Mouse (Mus musculus) E14TG2a.4 (cell line): ENCODE data around the gene Shisal1.

Experiments
- CTCF ChIP-seq: conservative IDR thresholded peaks from 2 replicates; pipeline ENCODE4 v1.5.1; 2014; ENCODE audit warnings: low read length
- NANOG ChIP-seq: IDR thresholded peaks from 2 replicates; pipeline ENCODE4 v1.6.1; 2014; ENCODE audit warnings: borderline replicate concordance, low read length, mixed read lengths

- TF ChIP-seq CTCF (no peak), NANOG (no peak)
Observed at GRCm38 (mm10) chr15:84461429-84461828, 14.5 kb upstream of the Shisal1 start.
